Mouse (Mus musculus) liver, adult 2 months (tissue): Measurements from ENCODE around the gene Myo18b. TPM values are rescaled to one million over a fixed set of nuclear protein-coding genes. Genes with fewer than 3 reads are reported as not detected.

ENCODE experiments used
- DNase-seq: peaks from one replicate; pipeline ENCODE4 v3.0.0-alpha.2; 2011; ENCODE audit warnings: low read depth, low spot score; ENCODE audit errors: extremely low read depth
- H3K27ac ChIP-seq: fragments of 200-500 bp; replicated peaks from 2 replicates; pipeline ENCODE4 v1.5.1; 2012; ENCODE audit warnings: low read depth, mild to moderate bottlenecking, control low read depth, inconsistent platforms, low read length; ENCODE audit not compliant: insufficient read depth
- H3K27me3 ChIP-seq: fragments of 200-500 bp; 2 replicates; pipeline ENCODE4 v1.6.1; 2012; ENCODE audit warnings: mild to moderate bottlenecking, moderate library complexity, low read length, inconsistent platforms; ENCODE audit not compliant: control insufficient read depth, insufficient read depth
- H3K36me3 ChIP-seq: fragments of 200-500 bp; 2 replicates; pipeline ENCODE4 v1.6.1; 2012; ENCODE audit warnings: low read length, inconsistent platforms; ENCODE audit not compliant: control insufficient read depth, insufficient read depth
- H3K4me1 ChIP-seq: fragments of 200-500 bp; 2 replicates; pipeline ENCODE4 v1.6.1; 2011; ENCODE audit warnings: low read length; ENCODE audit not compliant: control insufficient read depth, insufficient read depth
- H3K4me3 ChIP-seq: fragments of 200-500 bp; 2 replicates; pipeline ENCODE4 v1.5.1; 2011; ENCODE audit warnings: low read depth, mild to moderate bottlenecking, control low read depth, low read length, moderate library complexity; ENCODE audit not compliant: insufficient read depth
- H3K79me2 ChIP-seq: fragments of 200-500 bp; 2 replicates; pipeline ENCODE4 v1.6.1; 2012; ENCODE audit warnings: inconsistent platforms, mild to moderate bottlenecking, low read length, moderate library complexity; ENCODE audit not compliant: control insufficient read depth, insufficient read depth
- H3K9ac ChIP-seq: fragments of 200-500 bp; 2 replicates; pipeline ENCODE4 v1.6.1; 2012; ENCODE audit warnings: low read depth, mild to moderate bottlenecking, control low read depth, inconsistent platforms, low read length
- CTCF ChIP-seq: fragments of 200-500 bp; IDR thresholded peaks from 2 replicates; pipeline ENCODE4 v1.5.1; 2011; ENCODE audit warnings: low read depth, low read length, control low read depth
- POLR2A ChIP-seq: fragments of 200-500 bp; IDR thresholded peaks from 2 replicates; pipeline ENCODE4 v1.6.1; 2011; ENCODE audit warnings: low read length, control low read depth; ENCODE audit not compliant: insufficient read depth; ENCODE audit errors: extremely low read depth
- WGBS: fragments of 180-500 bp; shearing (Covaris S2); methylation state at CpG from one replicate; pipeline ENCODE4 v1.1.7; 2018; 5-methylcytosine and 5-hydroxymethylcytosine counted together
- polyA plus RNA-seq: library from polyadenylated mRNA; depleted of rRNA; stranded (reverse); fragments of >200 nt; gene quantifications from 2 replicates; pipeline ENCODE4 v1.2.3, GENCODE M21; 2012
- total RNA-seq: library from RNA; depleted of rRNA; stranded (reverse); fragments of >200 nt; gene quantifications from 2 replicates; pipeline ENCODE4 v1.2.3, GENCODE M21; 2014

The Myo18b gene
- total and polyA plus RNA-seq, 2 experiments = 0.04 to 0.28 TPM

DNA sequence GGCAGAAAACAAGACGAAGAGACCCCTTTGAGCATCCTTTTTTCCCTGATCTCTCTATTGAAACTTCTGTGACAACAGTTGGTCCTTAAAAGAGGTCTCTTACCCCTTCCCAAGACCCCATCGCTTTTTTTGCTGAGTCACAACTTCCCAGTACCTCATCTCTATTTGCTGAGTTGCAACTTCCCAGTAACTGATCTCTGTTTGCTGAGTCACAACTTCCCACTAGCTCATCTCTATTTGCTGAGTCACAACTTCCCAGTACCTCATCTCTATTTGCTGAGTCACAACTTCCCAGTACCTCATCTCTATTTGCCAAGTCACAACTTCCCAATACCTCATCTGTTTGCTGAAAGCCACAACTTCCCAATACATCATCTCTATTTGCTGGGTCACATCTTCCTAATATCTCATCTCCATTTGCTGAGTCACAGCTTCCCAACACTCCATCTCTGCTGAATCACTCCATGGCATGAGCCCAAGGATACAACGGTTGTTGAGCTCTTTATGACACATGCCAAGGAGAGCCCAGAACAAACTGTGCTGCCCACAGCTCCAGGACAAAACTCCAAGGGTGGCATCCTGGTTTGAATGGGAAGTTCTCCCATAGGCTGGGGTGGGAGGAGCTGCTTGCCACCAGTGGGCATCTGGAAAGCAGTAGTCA, 134.6 kb downstream of the Myo18b start:
- TF ChIP-seq POLR2A (no peak), CTCF (no peak)
- no peaks in the 10 kb centered on the region for H3K36me3 ChIP-seq
- H3K9ac ChIP-seq = no peak overlapping the region
- H3K27ac ChIP-seq = no peak overlapping the region
- 66% methylated on average over 3 of the region's 3 CpGs for WGBS
- H3K27me3 ChIP-seq = no peaks in the 10 kb centered on the region
- DNase-seq = no peak
- H3K79me2 ChIP-seq = no peaks in the 10 kb centered on the region
- no peak overlapping the region for H3K4me3 ChIP-seq
- H3K4me1 ChIP-seq = no peaks in the 10 kb centered on the region

DNA sequence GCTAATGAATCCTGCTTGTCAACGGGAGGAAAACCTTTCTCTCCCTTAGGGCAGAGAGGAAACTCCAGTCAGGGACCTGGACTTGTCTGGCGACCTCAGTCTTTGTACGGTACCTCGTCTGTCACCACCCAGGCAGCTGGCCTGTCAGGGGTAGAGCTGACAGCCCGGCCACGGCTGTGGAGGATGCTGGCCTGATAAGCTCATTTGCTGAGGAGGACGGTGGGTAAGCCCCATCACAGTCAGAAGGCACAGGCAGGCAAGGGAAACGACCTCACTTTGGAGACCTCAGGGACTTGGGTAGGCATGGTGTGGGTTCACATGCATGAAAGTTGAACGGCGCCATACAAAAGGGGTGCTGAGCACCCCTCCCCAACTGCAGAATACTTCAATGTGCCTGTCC, 140.6 kb downstream of the Myo18b start:
- WGBS = 30% methylated on average over 10 of the region's 10 CpGs
- no peaks in the 10 kb centered on the region for H3K36me3 ChIP-seq
- no peak overlapping the region for H3K9ac ChIP-seq
- H3K79me2 ChIP-seq = no peaks in the 10 kb centered on the region
- no peaks in the 10 kb centered on the region for H3K4me1 ChIP-seq
- no peak overlapping the region for H3K4me3 ChIP-seq
- no peaks in the 10 kb centered on the region for H3K27me3 ChIP-seq
- TF ChIP-seq POLR2A (no peak), CTCF (no peak)
- no peak overlapping the region for H3K27ac ChIP-seq
- no peak for DNase-seq

DNA sequence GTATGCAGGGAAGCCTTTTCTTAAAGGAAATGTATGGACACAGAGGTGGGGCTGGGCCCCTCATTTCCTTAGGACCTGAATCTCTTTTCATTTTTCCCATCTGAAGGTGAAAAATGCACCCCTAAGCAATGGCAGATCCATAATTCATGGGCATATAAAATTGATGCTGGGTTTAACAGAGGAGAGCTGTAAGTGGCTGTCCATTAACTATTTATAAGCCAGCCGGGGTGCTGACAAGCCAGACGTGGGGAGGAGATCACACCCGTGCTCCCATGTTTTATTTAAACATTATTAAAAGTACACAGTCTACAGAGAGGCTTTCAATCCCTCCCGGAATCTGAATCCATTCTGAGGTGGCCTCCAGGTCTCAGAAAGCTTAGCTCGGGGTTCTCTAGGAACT, 146.5 kb downstream of the Myo18b start:
- WGBS = 59% methylated on average over 5 of the region's 5 CpGs

DNA sequence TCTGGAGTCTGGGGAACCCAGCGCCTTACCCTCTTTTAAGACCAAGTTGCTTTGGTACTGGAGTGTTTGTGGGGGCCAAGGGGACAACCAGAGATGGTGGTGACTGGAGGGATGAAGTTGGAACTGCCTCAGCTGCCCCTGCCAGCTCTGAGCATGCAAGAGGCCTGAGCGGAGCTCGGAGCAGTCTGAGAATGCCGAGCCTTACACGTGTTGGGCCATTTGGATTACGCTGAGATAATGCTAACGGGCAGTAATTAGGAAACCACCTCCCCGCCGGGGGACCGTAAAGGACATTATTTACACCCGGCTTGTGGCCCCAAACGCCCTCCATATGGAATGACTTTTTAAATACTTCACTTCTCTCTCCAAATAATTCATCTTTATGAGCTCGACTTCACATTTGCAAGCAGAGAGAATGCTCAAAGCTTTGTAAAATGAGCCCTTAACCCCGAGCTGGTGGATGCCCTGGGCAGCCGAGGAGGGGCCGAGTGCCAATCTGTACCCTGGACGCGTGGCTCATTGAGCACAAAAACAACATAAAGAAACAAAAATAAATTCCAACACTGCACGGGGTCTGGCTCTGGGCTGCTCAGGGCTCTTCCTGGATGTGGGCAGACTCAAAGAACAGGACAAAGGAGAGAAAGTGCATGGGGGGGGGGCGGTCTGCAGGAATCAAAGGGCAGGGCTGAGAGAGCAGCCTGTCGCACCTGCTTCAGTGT, 148.0 kb downstream of the Myo18b start:
- DNase-seq = no peak
- Histone ChIP-seq H3K4me3 (no peak overlapping the region), H3K9ac (no peak overlapping the region), H3K27me3 (peaks cover 3% of the 10 kb centered on the region; the same call in 1 of the 2 replicates), H3K79me2 (no peaks in the 10 kb centered on the region), H3K27ac (no peak overlapping the region), H3K36me3 (no peaks in the 10 kb centered on the region), H3K4me1 (no peaks in the 10 kb centered on the region)
- TF ChIP-seq CTCF (no peak), POLR2A (no peak)
- 36% methylated on average over 21 of the region's 21 CpGs for WGBS

More for the DNA sequence above, 146.5 kb downstream of the Myo18b start:
- peaks cover 3% of the 10 kb centered on the region; the same call in 1 of the 2 replicates for H3K27me3 ChIP-seq
- H3K4me1 ChIP-seq = no peaks in the 10 kb centered on the region
- no peak overlapping the region for H3K9ac ChIP-seq
- H3K36me3 ChIP-seq = no peaks in the 10 kb centered on the region
- TF ChIP-seq POLR2A (no peak), CTCF (no peak)
- no peak overlapping the region for H3K27ac ChIP-seq
- H3K79me2 ChIP-seq = no peaks in the 10 kb centered on the region
- H3K4me3 ChIP-seq = no peak overlapping the region
- DNase-seq = no peak

DNA sequence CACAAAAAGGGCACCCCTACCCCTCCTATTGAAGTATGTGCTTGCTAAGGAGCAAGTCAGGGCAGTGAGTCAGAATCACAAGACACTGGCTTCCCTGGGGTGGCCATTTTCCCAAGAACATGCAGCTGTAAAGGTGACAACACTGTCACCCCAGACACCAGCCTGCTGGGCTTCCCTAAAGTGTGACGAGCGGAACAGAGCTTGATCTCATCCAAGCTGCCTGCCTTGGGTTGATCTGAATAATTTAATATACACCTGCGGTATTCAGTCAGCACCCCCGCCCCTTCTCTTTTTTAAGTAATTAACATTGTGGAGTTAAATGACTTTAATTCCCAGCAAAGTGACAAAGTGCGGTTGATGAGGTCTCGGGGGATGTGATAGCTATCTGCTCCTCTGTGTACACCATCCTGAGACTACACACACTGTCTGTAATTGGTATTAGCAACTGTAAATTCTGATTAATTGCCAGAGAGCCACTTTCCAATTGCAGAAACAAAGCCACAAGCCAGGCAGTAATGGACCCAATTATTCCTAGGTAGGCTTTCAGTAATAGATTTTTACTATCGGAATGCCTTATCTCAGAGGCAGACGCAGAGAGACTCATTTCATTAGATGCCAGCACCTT, 148.7 kb downstream of the Myo18b start:
- Histone ChIP-seq H3K27me3 (peaks cover 3% of the 10 kb centered on the region; the same call in 1 of the 2 replicates), H3K79me2 (no peaks in the 10 kb centered on the region), H3K4me1 (no peaks in the 10 kb centered on the region), H3K9ac (no peak overlapping the region), H3K27ac (no peak overlapping the region), H3K36me3 (no peaks in the 10 kb centered on the region), H3K4me3 (no peak overlapping the region)
- 48% methylated on average over 8 of the region's 8 CpGs for WGBS
- DNase-seq = no peak
- TF ChIP-seq CTCF (no peak), POLR2A (no peak)
